Mouse (Mus musculus) thymus, postnatal 36 days (tissue): Measurements from ENCODE around the gene Cfap206.
"Not testable (repeated sequence)": the region's sequence is repeated elsewhere in the genome, so short reads cannot be mapped to it uniquely, and the experiment has no call there.

ENCODE experiments used
- DNase-seq, 2 experiments: peaks; one replicate each; pipeline ENCODE4 v3.0.0; 2022; ENCODE audit warnings: mixed read lengths in 2 of 2

Cfap206 gene

DNA sequence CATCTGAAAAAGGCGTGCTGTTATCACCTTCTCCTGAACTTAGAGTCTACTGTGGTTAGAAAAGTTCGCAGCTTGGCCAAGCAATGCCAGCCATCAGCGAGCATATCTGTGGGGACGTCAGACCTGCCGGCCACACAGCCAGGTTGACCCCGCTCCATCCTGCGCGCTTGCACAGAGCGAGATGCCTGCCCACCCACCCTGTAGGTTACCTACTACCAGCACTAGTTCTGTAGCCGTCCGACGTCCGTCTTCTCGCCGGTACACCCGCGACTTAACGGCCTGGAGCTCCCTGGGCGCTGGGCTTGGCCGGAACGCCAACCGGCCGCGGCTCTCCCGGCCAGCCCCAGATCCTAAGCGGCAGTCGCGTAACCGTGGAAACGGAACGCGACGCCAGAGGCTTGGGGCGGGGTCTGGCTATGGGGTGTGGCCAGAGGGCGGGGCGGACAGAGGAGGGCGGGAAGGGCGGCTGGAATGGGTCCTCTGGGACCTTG is at the start of gene Cfap206:
Gene Cfap206 (minus strand): TSS at position 356 of the 491 bp plus-strand sequence.
- DNase-seq, result peak; percentile 21 to 30

DNA sequence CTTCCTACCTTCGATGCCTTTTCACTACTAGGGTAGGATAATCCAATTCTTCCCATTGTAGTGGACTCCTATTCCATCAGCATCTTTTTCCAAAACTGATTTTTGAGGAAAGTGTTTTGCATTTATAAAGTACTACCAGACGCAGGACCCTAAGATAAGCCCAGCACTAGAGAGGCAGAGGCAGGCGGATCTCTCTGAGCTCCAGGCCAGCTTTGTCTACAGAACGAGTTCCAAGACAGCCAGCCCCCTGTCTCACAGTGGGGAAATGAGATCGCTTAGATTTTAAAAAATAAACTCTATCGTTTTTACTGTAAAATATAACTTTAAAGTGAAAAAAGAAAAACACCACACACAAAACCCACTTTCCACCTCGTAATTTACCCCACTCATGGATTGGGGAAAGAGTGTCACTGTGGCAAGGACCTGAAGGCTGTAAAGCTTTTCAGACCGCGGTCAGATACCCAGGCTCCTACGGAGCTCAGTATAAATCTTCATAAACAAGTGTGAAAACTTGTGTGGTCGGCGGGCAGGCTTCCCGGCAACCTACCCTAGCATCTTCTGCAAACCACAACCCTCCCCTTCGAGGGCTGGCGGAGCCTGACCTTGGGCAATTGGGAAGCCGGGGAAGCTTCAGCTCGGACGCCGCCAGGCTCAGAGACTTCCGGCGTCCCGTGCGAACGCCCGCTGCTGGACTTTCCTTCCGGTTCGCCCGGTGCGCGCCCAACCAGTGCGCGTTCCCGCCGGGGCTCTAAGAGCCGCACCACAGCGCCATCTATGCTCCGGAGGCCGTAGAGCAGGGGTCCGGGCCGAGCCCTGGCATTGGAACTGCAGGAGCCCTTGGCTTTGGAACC is 47.9 kb upstream of the Cfap206 start, which contains the start of gene Smim8:
Gene Smim8 (minus strand): TSS at position 747 of the 851 bp plus-strand sequence.
- peak; percentile 87 to 89 for DNase-seq

DNA sequence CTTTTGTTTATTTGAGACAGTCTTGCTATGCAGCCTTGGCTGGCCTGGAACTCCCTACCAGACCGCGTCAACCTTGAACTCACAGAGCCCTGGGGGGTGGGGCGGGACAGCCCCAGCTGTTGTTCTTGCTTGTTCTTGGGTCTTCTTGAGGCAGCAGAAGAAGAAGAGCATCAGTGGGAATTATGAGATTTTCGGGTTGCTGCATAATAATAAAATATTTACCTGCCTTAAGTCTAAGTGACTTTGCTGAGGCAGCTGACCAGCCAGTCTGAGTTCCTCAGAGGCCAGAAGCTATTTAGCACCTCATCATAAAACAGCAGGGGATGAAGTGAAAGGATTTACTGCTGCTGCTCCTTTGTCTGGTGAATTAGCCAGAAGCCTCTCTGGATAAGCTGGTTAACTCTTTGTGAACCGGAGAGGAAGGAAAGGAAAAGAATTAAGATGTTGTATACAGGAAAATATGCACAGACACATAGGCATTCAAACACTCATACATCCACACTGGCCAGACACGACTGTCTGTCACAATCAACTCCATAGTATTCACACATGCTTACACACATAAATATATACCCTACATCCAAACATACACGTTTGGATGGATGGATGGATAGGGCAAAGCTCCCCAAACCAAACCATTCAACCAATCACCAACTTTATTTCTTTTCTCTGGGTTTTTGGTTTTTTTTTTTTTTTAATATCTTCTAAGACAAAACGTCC is 41.8 kb upstream of the Cfap206 start:
- DNase-seq, result no peak

DNA sequence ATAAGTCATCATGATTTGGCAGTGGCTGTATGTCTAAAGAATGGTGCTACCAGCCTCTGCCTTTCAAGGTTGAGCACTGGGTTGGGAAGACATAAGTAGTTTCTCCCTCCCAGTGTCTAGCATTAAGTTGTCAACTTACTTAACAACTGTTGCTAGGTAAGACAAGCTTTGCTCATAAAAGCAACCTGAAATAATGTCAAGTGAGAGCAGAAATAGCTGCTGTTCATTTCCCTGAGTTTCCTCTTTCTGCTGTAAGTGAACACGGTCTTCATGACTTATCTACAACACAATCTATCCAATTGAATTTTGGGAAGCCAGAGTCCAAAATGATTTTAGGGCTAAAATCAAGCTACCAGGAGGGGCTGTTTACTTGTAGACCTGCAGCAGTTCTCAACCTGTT is 26.2 kb upstream of the Cfap206 start, which contains the start of gene Gm136:
Gene Gm136 (minus strand): TSS at position 101 of the 400 bp plus-strand sequence.
- DNase-seq, result no peak

DNA sequence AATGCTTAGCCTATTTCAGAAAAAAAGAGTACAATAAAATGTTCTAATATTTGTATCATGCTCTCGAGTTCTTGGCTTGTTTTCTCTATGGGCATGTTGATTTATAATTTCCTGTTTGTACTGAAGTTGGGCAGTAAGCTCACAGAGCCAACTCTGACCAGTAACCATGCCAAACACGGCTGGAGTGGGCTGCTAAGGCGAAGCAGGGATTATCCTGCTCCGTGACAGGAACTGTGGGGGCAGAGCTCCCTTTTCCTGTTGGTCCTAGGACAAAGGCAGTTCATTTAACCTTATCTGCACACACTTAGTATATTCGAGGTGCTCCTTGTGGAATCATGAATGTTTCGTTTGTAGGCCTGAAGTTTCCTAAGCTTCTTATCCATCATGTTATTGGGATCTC is 19.2 kb upstream of the Cfap206 start:
- no peak for DNase-seq

DNA sequence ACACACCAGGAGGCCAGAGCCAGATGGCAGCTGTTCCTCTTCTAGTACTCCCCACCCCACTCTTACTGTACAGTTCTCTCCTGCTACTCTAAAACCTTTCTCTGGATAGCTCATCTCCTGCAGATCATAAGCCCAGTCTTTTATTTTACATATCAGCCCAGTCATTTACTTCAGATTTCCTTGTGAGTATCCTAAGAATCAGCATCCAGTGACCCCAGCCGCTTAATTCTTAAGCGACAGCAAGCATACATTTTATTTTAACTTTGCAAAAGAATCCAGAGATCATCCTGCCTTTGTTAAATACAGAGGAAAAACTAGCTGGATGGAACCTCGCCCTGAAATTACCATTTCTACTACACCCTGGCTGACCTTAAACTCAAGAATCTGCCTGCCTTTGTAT is 4.5 kb upstream of the Cfap206 start:
- DNase-seq, result no peak

DNA sequence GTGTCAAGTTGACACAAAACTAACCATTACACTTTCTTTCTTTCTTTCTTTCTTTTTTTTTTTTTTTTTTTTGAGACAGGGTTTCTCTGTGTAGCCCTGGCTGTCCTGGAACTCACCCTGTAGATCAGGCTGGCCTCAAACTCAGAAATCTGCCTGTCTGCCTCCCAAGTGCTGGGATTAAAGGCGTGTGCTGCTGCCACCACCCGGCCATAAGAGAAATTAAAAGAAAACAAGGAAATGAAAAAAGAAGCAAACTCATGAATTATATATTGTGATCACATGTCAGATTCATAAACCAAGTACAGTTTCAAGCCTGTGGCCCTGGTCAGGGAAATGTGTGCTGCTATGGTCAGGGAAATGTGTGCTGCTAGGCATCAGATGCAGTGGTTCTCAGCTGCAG is 3.4 kb upstream of the Cfap206 start:
- not testable (repeated sequence) for DNase-seq

DNA sequence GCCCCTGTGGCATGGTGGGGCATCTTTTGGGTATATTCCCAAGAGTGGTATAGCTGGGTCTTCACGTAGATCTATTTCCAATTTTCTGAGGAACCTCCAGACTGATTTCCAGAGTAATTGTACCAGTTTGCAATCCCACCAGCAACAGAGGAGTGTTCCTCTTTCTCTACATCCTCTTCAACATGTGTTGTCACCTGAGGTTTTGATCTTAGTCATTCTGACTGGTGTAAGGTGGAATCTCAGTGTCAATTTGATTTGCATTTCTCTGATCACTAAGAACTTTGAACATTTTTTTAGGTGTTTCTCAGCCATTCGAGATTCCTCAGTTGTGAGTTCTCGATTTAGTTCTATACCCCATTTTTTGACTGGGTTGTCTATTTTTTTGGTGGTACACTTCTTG is 4.3 kb downstream of the Cfap206 start:
- not testable (repeated sequence) for DNase-seq

DNA sequence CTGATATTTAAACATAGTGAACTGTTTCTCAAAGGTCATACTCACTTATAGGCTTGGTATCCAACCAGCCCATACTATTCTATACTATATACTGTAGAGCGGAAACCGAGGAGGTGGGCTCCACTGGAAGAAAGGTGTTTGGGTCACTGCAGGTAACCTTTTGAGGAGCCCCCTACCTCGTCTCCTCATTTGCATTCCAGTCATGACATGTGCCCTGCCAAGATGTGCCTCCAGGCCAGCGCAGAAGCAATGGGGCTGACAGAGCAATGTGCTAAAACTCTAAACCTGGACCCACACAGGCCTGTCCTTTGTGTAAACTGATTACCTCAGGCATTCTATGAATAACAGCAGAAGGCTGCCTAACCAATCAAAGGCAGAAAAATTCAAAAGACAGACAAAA is 5.7 kb downstream of the Cfap206 start:
- no peak for DNase-seq

DNA sequence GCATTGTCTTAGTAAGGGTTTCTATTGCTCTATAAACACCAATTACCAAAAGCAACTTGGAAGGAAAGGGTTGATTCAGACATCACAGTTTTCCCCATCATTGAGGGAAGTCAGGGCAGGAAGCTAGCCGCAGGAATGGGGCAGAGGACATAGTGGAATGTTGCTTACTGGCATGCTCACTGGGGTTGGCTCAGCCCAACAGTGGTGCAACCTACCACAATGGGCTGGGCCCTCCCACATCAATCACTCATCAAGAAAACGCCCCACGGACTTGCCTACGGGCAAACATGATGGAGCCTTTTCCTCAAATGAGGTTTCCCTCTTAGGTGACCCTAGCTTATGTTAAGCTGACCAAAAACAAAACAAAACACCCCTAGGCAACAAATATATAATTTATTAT is 6.8 kb downstream of the Cfap206 start:
- no peak for DNase-seq

DNA sequence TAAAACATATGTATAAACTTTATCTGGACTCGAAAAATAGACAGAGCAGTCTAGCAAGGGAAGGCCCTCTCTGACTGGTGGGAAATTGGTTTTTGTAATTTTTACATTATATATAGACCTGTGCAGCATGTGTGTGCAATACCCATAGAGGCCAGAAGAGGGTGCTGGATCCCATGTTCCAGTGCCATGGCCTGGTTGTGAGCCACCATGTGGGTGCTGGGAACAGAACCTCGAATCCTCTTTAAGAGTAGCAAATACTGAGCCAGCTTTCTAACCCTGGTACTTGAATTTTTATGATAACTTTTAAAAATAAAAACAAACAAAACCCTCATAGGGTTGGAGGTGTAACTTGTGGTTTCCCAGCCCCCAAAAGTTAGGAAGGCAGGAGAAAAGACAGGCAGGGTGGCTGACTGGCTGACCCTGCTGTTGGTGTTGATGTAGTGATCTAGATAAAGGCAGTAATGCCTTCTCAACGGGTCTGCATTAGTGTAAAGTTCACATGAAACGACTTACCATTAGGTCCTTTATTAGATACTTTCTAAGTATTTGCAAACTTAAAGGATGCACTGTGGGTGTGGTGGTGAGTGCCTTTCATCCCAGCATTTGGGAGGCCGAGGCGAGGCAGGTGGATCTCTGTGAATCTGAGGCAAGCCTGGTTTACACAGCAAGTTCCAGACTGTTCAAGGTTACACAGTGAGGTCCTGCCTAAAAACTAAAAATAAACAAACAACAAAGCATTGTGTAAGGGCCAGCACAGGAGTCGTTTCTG is 9.7 kb downstream of the Cfap206 start:
- DNase-seq, result no peak

DNA sequence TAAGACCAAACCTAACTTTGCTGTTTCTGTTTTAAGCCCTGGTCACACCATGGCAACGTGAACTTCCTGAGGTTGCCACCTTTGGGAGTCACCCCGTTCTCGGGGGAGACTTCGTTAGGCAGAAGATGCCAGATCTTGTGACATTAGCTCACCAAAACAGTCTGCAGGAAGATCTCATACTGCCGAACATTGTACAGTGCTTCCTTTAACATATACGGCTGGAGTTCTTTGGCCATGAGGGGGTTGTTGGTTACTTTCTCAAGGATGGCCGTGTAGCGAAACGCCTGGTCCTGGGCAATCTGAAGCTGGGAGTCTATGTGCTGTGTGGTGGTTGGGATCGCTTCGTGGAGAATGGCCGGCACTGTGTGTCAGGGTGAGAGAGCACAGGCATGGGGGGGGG is 10.6 kb downstream of the Cfap206 start:
- DNase-seq, result no peak

DNA sequence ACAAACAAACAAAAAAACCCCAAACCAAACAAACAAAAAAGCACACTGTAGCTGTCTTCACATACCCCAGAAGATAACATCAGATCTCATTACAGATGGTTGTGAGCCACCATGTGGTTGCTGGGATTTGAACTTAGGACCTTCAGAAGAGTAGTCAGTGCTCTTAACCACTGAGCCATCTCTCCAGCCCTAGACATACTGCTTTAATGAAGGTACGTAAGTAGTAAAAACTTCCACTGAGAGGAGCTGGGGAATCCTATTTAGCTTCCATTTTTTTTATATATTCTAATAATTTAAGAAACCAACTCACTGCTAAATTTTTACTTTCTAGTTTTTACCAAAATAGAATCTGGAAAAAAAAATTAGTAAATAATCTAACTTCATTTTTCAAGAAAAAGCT is 14.9 kb downstream of the Cfap206 start:
- no peak for DNase-seq

DNA sequence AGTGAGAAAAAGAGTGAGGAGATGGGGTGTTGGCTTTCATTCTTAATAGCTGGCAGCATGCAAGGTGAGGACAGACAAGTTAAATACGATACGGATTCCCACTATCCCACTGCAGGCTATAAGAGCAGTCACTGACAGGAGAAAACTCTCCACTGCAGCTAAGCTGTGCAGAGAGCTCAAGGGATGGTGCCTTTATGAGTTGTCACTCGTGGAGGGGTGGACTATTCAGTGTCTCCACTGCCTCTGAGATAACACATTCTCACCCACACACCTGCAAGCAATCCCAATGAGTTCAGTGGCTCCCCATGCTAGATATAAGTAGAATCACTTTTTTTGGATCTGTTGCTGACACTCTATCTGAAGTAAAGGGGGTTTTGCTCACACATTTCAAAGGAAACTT is 21.9 kb downstream of the Cfap206 start:
- DNase-seq, result no peak

DNA sequence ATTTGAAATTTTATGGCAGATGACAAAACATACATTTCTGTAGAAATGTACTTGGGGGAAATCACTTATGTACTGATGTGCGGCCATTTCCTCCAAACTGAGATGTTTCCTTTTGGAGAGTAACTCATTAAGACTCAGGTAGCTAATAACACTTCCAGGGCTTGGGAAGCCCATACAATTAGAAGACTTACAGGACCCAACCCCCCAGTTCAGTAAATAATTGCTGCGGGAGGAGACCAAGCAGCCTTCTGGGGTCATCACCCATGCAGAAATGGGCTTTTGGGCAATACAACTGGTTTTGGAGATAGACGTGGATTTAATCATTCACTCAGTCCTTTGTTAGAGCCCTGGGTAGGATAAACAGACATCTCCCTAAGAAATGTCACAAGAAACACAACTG is 22.8 kb downstream of the Cfap206 start:
- DNase-seq, result no peak

DNA sequence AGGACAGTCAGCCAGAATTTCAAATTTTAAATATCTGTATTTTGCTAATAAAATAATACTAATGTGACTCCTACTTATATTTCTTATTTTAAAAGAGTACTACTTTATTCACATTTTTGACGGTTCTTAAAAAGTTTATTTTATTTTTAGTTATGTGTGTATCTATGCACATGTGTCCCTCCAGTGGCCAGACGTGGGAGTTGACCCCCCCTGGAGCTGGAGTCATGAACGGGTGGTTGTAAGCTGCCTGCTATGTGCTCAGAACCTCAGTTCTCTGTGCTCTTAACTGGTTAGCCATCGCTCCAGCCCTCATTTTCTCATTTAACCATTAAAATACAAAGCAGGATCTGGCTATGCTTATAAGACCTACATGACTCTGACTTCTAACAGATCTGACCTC is 27.0 kb downstream of the Cfap206 start:
- no peak for DNase-seq

DNA sequence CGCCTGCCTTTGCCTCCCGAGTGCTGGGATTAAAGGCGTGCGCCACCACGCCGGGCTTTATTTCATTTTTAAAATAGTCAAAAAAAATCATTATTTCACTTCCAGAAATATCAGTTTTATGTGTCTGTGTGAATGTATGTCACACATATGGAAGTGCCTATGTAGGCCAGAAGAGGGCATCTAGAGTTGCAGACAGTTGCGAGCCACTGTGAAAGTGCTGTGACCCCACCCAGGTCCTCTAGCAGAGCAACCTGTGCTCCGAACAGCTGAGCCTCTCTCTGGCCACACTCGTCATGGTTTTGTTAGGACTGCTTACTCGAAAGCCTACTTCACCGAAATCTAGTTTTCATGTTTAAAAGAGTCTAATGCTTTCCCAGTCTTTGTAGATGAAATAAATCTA is 27.8 kb downstream of the Cfap206 start:
- DNase-seq, result no peak

DNA sequence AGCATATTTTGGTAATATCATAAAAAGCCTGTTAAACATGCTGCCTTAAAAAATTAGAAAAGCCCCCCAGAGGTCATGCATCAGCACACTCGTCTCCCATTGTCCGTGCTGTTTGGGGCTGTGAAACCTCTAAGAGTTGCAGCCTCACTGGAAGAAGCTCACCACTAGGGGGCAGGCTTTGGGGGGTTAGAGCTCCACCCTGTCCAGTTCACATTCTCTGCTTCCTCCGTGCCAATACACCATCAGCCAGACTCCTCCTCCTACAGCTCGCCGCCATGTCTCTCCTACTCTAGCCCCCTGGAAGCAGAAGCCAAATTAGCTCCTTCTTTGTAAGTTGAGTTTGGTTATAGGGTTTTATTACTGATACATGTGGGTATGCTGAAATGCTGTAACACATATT is 28.5 kb downstream of the Cfap206 start:
- peak; percentile 57 for DNase-seq

DNA sequence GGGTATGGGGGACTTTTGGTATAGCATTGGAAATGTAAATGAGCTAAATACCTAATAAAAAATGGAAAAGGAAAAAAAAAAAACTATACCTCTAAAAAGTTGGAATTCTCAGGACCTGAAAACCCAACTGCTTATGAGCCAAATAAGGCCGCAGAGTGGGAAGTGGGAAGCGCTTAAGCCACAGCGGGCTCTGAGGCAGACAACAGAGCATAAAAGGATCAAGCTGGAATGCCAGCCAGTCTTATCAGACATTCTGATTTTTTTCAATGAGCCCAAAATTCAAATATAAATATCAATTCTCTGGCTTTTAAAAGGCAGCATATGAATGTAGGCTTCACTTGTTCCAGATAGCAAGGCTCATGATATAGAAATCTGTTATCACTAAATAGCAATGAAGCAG is 42.0 kb downstream of the Cfap206 start:
- DNase-seq, result no peak

DNA sequence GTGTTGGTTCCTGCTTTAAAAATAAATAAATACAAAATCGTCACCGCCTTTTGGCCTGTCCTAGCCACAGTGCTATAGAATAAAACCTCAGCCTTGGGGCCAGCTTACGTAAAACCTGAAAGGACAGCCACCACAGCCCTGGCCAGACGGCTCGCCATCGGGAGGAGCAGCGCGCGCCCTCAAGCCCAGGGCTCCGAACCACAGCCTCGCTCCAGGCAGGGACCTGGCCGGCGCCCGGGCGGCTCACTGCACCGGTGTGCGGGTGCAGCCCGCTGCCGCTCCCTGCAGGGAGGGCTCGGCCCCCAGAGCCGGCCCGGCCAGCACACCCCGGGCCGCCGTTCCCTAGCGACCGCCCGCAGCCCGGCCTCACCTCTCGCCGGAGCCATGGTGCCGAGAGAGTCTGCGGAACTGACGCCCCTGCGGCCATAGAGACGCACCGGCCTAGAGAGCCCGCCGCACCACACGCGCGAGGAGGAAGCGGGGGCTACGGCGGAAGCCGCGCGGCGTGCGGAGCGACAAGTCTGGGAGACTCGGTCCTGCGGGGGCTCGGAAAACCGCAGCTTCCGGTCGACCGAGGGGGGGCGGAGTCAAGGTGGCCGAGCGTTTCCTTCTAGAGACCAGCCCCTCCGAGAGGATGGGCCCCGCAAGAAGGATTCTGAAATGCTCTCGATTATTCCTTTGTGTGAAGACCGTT is 43.0 kb downstream of the Cfap206 start, which contains the start of gene Slc35a1:
Gene Slc35a1 (minus strand): TSS at position 565 of the 694 bp plus-strand sequence.
- peak; percentile 94 for DNase-seq

DNA sequence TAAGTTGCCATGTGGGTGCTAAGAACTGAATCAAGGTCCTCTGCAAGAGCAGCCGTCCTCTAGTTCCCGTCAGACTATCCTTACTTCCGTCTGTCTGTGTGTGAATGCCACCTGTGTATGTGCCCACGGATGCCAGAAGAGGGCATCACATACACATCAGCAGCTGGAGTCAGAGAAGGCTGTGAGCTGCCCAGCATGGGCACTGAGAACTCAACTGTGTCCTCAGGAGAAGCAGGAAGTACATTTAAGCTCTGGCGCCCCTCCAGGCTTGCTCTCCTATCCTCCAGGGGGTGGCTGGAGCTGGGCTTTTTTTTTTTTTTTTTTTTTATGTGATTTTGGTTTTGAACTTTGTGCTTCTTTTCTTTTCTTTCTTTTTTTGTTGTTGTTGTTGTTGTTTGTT is 49.5 kb downstream of the Cfap206 start:
- no peak for DNase-seq

DNA sequence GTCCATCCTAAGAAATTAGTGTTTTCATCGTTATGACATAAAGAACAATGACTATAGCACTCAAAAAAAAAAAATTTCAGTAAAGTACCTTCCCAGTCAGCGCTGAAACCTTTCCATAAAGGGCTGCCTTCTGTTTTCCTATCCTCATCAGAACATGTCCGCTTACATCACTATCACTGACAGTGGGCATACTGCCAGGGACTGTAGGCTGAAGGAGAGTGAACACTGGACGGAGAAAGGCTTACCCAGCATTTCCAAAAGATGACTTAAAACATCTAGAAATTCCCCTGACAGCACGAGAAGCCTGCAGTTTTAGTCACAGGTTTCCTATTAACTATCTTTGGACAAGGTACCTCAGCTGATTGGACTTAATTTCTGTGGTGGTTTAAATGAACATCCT is 56.3 kb downstream of the Cfap206 start:
- no peak for DNase-seq
